Mouse (Mus musculus) heart, postnatal 0 days (tissue): ENCODE measurements around the gene Acvr1b. TPM values are rescaled to one million over a fixed set of nuclear protein-coding genes. Genes with fewer than 3 reads are reported as not detected.

Experiments used
- ATAC-seq: fragments of 200-750 bp; cut with Nextera tagmentation; 2 replicates; pipeline ENCODE4 v1.8.0; 2017; ENCODE audit warnings: low read depth, moderate number of reproducible peaks, moderate library complexity; ENCODE audit not compliant: insufficient read depth
- DNase-seq: peaks from one replicate; pipeline ENCODE4 v3.0.0-alpha.2; 2016; ENCODE audit warnings: low spot score
- H3K27ac ChIP-seq: fragments of 300-500 bp; sonication (generic); 2 replicates; pipeline ENCODE4 v1.5.1; 2014; ENCODE audit warnings: low read depth, mild to moderate bottlenecking
- H3K27me3 ChIP-seq: fragments of 300-500 bp; sonication (generic); 2 replicates; pipeline ENCODE4 v1.6.1; 2014; ENCODE audit warnings: low read length, mixed read lengths; ENCODE audit not compliant: control insufficient read depth, insufficient read depth
- H3K36me3 ChIP-seq: fragments of 300-500 bp; sonication (generic); replicated peaks from 2 replicates; pipeline ENCODE4 v1.6.1; 2014; ENCODE audit warnings: low read length, mixed read lengths; ENCODE audit not compliant: control insufficient read depth, insufficient read depth
- H3K4me1 ChIP-seq: fragments of 300-500 bp; sonication (generic); 2 replicates; pipeline ENCODE4 v1.6.1; 2014; ENCODE audit warnings: antibody characterized with exemption; ENCODE audit not compliant: control insufficient read depth, insufficient read depth
- H3K4me2 ChIP-seq: fragments of 300-500 bp; sonication (generic); 2 replicates; pipeline ENCODE4 v1.6.1; 2014; ENCODE audit warnings: low read depth, mild to moderate bottlenecking, low read length, moderate library complexity
- H3K4me3 ChIP-seq: fragments of 300-500 bp; sonication (generic); 2 replicates; pipeline ENCODE4 v1.5.1; 2014; ENCODE audit warnings: low read depth, low read length
- H3K9ac ChIP-seq: fragments of 300-500 bp; sonication (generic); replicated peaks from 2 replicates; pipeline ENCODE4 v1.6.1; 2014; ENCODE audit warnings: low read depth, low read length, mixed read lengths
- H3K9me3 ChIP-seq: fragments of 300-500 bp; sonication (generic); replicated peaks from 2 replicates; pipeline ENCODE4 v1.6.1; 2016; ENCODE audit warnings: low read length; ENCODE audit not compliant: control insufficient read depth
- CTCF ChIP-seq: IDR thresholded peaks from 2 replicates; pipeline ENCODE4 v1.5.1; 2016; ENCODE audit warnings: antibody characterized with exemption, control low read depth, low read depth
- EP300 ChIP-seq: IDR thresholded peaks from 2 replicates; pipeline ENCODE4 v1.6.1; 2016; ENCODE audit warnings: antibody characterized with exemption, low read depth
- WGBS: fragments of 180-500 bp; shearing (Covaris S2); extraction: QIAGEN DNeasy Blood & Tissue Kit; methylation state at CpG from one replicate; pipeline ENCODE4 v1.1.7; 2014; 5-methylcytosine and 5-hydroxymethylcytosine counted together
- polyA plus RNA-seq: library from polyadenylated mRNA; unstranded; fragments of >200 nt; fragmentation: Nextera tagmentation; extraction: Ambion mirVana; gene quantifications from 2 replicates; pipeline ENCODE4 v1.2.1, GENCODE M21; 2015
- total RNA-seq: library from RNA; depleted of rRNA; stranded (reverse); fragments of >200 nt; gene quantifications from 2 replicates; pipeline ENCODE4 v1.2.3, GENCODE M21; 2014; ENCODE audit warnings: low replicate concordance

Gene Acvr1b
- total and polyA plus RNA-seq, 2 experiments from 2014 or later: 5.8 to 25.9 TPM

DNA sequence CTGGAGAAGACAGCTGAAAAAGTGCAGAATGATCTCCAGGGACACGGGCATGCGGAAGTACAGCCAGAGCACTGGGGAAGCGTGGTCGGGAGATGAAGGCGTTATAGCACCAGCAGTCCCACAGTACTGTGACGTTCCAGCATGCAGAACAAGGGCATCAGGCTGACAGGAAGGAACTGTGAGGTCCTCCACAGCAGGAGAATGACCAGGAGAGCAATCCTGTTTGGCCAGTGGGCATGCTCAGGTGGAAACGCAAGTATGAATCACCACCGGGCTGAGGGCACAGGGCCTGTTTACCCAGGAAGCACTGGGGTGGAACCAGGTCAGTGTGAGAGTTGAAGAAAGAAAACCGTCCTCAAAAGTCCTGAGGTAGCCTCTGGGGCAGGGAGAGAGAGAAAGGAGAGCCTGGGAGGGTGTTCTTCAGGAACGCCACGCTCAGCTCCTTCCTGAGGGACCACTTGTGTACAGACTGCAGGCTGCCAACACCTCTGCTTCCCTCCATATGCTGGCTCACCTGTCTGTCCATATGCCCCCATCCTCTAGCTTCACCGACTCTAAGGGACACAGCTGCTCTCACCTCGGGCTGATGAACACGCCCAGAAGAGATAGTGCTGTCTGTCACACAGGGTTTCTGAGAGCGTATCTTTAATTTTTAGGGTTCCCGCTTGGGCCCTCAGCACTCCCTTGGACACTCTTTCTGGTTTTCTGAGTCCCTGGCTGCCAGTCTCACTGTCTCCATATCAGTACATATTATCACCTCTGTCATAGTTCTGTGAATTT is 8.0 kb upstream of the Acvr1b start:
- no peak overlapping the region for H3K27ac ChIP-seq
- 51% methylated on average over 16 of the region's 16 CpGs for WGBS
- no peak overlapping the region for H3K9ac ChIP-seq

DNA sequence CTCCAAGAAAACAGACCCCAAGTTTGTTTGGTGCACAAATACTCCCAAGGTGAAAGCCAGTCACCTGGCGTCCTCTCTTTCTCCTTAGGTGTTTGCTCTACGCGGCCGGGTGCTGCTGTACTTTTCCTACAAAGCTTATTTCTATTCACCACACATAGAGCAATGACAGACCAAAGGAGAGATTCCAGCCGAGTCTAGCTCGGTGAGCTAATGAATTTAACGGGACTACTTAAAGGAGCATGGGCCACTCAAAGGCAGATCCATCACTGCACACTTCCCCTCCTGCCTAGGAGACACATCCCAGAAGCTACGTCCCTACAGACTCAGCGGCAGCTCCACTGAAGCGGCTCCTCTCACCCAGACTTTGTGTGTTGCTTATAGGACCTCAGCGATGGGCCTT is 6.3 kb upstream of the Acvr1b start:
- no peak for ATAC-seq
- H3K27me3 ChIP-seq: no peaks in the 10 kb centered on the region
- H3K4me1 ChIP-seq: peaks cover 5% of the 10 kb centered on the region; the same call in 1 of the 2 replicates
- no peaks in the 10 kb centered on the region for H3K9me3 ChIP-seq
- DNase-seq: no peak
- WGBS: 67% methylated on average over 11 of the region's 11 CpGs
- H3K9ac ChIP-seq: no peak overlapping the region
- no peak overlapping the region for H3K4me2 ChIP-seq
- H3K36me3 ChIP-seq: no peaks in the 10 kb centered on the region
- no peak for TF ChIP-seq CTCF
- no peak for TF ChIP-seq EP300
- H3K27ac ChIP-seq: no peak overlapping the region
- no peak overlapping the region for H3K4me3 ChIP-seq

More for the DNA sequence above, 8.0 kb upstream of the Acvr1b start:
- no peak for DNase-seq
- Histone ChIP-seq H3K4me2 (no peak overlapping the region), H3K4me3 (no peak overlapping the region), H3K4me1 (peaks cover 5% of the 10 kb centered on the region; the same call in 1 of the 2 replicates), H3K27me3 (no peaks in the 10 kb centered on the region), H3K9me3 (no peaks in the 10 kb centered on the region), H3K36me3 (no peaks in the 10 kb centered on the region)
- TF ChIP-seq EP300 (no peak), CTCF (no peak)
- no peak for ATAC-seq

- no peaks in the 10 kb centered on the region for H3K9me3 ChIP-seq
- 75% methylated on average over 5 of the region's 5 CpGs for WGBS
- peaks cover 5% of the 10 kb centered on the region; the same call in 1 of the 2 replicates for H3K4me1 ChIP-seq
- H3K27me3 ChIP-seq: no peaks in the 10 kb centered on the region
- H3K27ac ChIP-seq: no peak overlapping the region
- ATAC-seq (no peak), DNase-seq (no peak)
- no peaks in the 10 kb centered on the region for H3K36me3 ChIP-seq
- H3K9ac ChIP-seq: no peak overlapping the region
- no peak for TF ChIP-seq EP300
- TF ChIP-seq CTCF: no peak
- no peak overlapping the region for H3K4me2 ChIP-seq
- H3K4me3 ChIP-seq: no peak overlapping the region
Observed at GRCm38 (mm10) chr15:101169910-101170309, 4.0 kb upstream of the Acvr1b start.

- Histone ChIP-seq H3K4me1 (peaks cover 11% of the 10 kb centered on the region), H3K27me3 (no peaks in the 10 kb centered on the region), H3K4me3 (no peak overlapping the region), H3K27ac (no peak overlapping the region), H3K4me2 (no peak overlapping the region), H3K9me3 (no peaks in the 10 kb centered on the region), H3K9ac (no peak overlapping the region), H3K36me3 (no peaks in the 10 kb centered on the region)
- TF ChIP-seq EP300: no peak
- TF ChIP-seq CTCF: no peak
- no peak for DNase-seq
- WGBS: 81% methylated on average over 10 of the region's 10 CpGs
- ATAC-seq: no peak
Observed at GRCm38 (mm10) chr15:101170413-101170980, 3.4 kb upstream of the Acvr1b start.

- Histone ChIP-seq H3K4me2 (no peak overlapping the region), H3K4me1 (peaks cover 18% of the 10 kb centered on the region), H3K9me3 (no peaks in the 10 kb centered on the region), H3K27me3 (no peaks in the 10 kb centered on the region), H3K27ac (no peak overlapping the region), H3K36me3 (no peaks in the 10 kb centered on the region), H3K9ac (no peak overlapping the region), H3K4me3 (no peak overlapping the region)
- DNase-seq: no peak
- no peak for TF ChIP-seq EP300
- TF ChIP-seq CTCF: no peak
- ATAC-seq: no peak
- WGBS: 81% methylated on average over 4 of the region's 4 CpGs
Observed at GRCm38 (mm10) chr15:101171272-101171671, 2.6 kb upstream of the Acvr1b start.

DNA sequence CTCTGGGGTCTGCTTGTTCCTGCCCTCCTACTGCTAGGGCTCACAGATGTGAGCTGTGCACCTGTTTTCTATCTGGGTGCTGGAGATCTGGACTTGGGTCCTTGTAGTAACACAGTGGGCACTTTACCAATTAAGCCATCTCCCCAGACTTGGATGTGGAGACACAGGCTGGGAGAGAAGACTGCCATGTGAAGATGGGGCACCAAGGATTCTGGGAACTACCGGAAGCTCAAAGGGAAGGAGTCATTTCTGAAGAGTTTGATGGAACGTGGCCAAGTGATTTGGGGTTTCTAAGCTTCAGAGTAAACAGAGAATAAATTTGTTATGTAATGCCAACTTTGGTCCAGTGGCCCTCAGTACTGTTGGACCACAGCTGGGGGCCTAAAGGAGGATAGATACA is 1.9 kb upstream of the Acvr1b start:
- Histone ChIP-seq H3K4me3 (no peak overlapping the region), H3K9me3 (no peaks in the 10 kb centered on the region), H3K9ac (no peak overlapping the region), H3K27ac (no peak overlapping the region), H3K27me3 (no peaks in the 10 kb centered on the region), H3K36me3 (no peaks in the 10 kb centered on the region), H3K4me2 (no peak overlapping the region), H3K4me1 (peaks cover 25% of the 10 kb centered on the region)
- DNase-seq: no peak
- ATAC-seq: no peak
- TF ChIP-seq CTCF (no peak), EP300 (no peak)
- 82% methylated on average over 2 of the region's 2 CpGs for WGBS
